Mouse (Mus musculus) cerebral cortex, adult 2 months (tissue): ENCODE data around the gene Tet1.

Source experiments
- WGBS: fragments of 180-500 bp; shearing (Covaris S2); methylation state at CpG from one replicate; pipeline ENCODE4 v1.1.7; 2018; 5-methylcytosine and 5-hydroxymethylcytosine counted together

Gene Tet1

GRCm38 (mm10) chr10:62908896-62909295 lies at the start of gene Tet1:
Tet1 (minus strand) TSS chr10:62908996.
- no CpG with 5 or more reads among the region's 1 CpGs for WGBS

GRCm38 (mm10) chr10:62948551-62948950 lies 39.8 kb upstream of the Tet1 start:
- WGBS, result 88% methylated on average over 7 of the region's 7 CpGs

GRCm38 (mm10) chr10:62946738-62947471 lies 38.1 kb upstream of the Tet1 start, which contains the start of gene Dna2:
Dna2 (plus strand) TSS chr10:62947026.
- under 1% methylated on average over 68 of the region's 68 CpGs for WGBS

- WGBS, result 80% methylated on average over 10 of the region's 10 CpGs
Observed at GRCm38 (mm10) chr10:62944975-62945580, 36.3 kb upstream of the Tet1 start.

GRCm38 (mm10) chr10:62932381-62932780 lies 23.6 kb upstream of the Tet1 start:
- WGBS, result 100% methylated on average over 1 of the region's 1 CpGs

- 91% methylated on average over 4 of the region's 4 CpGs for WGBS
Observed at GRCm38 (mm10) chr10:62924096-62924635, 15.4 kb upstream of the Tet1 start.

GRCm38 (mm10) chr10:62920766-62921156 lies 12.0 kb upstream of the Tet1 start:
- WGBS, result under 1% methylated on average over 29 of the region's 29 CpGs

GRCm38 (mm10) chr10:62919925-62920765 lies 11.3 kb upstream of the Tet1 start, which contains the start of gene Slc25a16:
Slc25a16 (plus strand) TSS chr10:62920633.
- 5% methylated on average over 49 of the region's 50 CpGs for WGBS

- 90% methylated on average over 3 of the region's 3 CpGs for WGBS
Observed at GRCm38 (mm10) chr10:62918985-62919384, 10.2 kb upstream of the Tet1 start.

GRCm38 (mm10) chr10:62911120-62911519 lies 2.3 kb upstream of the Tet1 start:
- 90% methylated on average over 2 of the region's 2 CpGs for WGBS

GRCm38 (mm10) chr10:62906336-62906735 lies 2.5 kb downstream of the Tet1 start:
- 88% methylated on average over 7 of the region's 7 CpGs for WGBS

- WGBS, result 69% methylated on average over 1 of the region's 1 CpGs
Observed at GRCm38 (mm10) chr10:62902829-62903228, 6.0 kb downstream of the Tet1 start.

- WGBS, result 61% methylated on average over 8 of the region's 8 CpGs
Observed at GRCm38 (mm10) chr10:62901826-62902225, 7.0 kb downstream of the Tet1 start.

GRCm38 (mm10) chr10:62900144-62900543 lies 8.7 kb downstream of the Tet1 start:
- 97% methylated on average over 4 of the region's 4 CpGs for WGBS

- 93% methylated on average over 2 of the region's 2 CpGs for WGBS
Observed at GRCm38 (mm10) chr10:62898061-62898460, 10.7 kb downstream of the Tet1 start.

- WGBS, result 95% methylated on average over 3 of the region's 3 CpGs
Observed at GRCm38 (mm10) chr10:62897437-62897836, 11.4 kb downstream of the Tet1 start.

- WGBS, result 84% methylated on average over 4 of the region's 4 CpGs
Observed at GRCm38 (mm10) chr10:62896774-62897173, 12.0 kb downstream of the Tet1 start.

GRCm38 (mm10) chr10:62896035-62896434 lies 12.8 kb downstream of the Tet1 start:
- WGBS, result 80% methylated on average over 4 of the region's 4 CpGs

- WGBS, result 88% methylated on average over 6 of the region's 6 CpGs
Observed at GRCm38 (mm10) chr10:62895386-62895785, 13.4 kb downstream of the Tet1 start.

GRCm38 (mm10) chr10:62894447-62894846 lies 14.3 kb downstream of the Tet1 start:
- WGBS, result 88% methylated on average over 3 of the region's 3 CpGs

GRCm38 (mm10) chr10:62893356-62893884 lies 15.4 kb downstream of the Tet1 start:
- 61% methylated on average over 6 of the region's 6 CpGs for whole genome bisulfite sequencing
